ENCODE assay signal across 25 mouse cellular contexts in the genomic region with DNA sequence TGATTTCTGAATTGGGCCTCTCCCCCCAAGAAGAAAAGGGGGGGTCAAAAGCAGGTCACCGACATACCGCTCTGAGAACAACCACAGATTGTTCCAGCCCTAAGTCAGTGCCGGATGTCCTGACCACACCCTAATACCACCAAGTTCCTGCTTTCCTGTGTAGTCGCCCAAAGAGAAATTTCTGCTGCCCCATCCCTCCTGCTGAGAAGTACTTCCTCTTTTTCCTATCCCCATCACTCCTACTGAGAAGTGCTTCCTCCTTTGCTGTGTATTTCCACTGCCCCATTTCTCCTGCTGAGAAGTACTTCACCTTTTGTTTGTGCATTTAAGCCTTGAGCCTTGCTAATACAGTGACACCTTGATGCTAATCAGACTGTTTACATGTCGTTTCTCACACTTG.
DNase-seq lines count a peak whose midpoint lies in the region; ATAC-seq and TF ChIP-seq lines count a peak whose summit lies in the region.
"Had no signal": no experiment of that assay in that cellular context is flagged by ENCODE, and none has a peak within 500 bp of the region (broad histone marks: within the 10 kb centered on the region; RNA-seq: fewer than 3 reads in every experiment).

No protein-coding gene starts in this region.

- H3K27ac ChIP-seq in left cerebral cortex, adult 2 months, result no peak overlapping the region
- H3K27ac ChIP-seq: embryonic facial prominence, embryonic 10.5 days; embryonic facial prominence, embryonic 12.5 days; forebrain, embryonic 10.5 days; forebrain, embryonic 12.5 days had no signal

- no peak for TF ChIP-seq CTCF in left cerebral cortex, adult 2 months (IDR thresholded peaks at IDR 0.05)

- no peak overlapping the region for H3K4me3 ChIP-seq in left cerebral cortex, adult 2 months
- H3K4me3 ChIP-seq: embryonic facial prominence, embryonic 10.5 days; embryonic facial prominence, embryonic 12.5 days; erythroblast, embryonic 14.5 days; forebrain, embryonic 10.5 days; forebrain, embryonic 12.5 days had no signal

- intact Hi-C loops in left cerebral cortex, adult 2 months (cut with DNase I), result no loop called here

- no peak for ATAC-seq in erythroblast, adult 5-6 weeks (replicated peaks; ENCODE audit: low FRiP score, poor library complexity, severe bottlenecking)
- ATAC-seq: activated CD4-positive, CD25-positive, alpha-beta regulatory T cell, adult 4 months; CD4-positive, CD25-positive, alpha-beta regulatory T cell, adult 4 months; forebrain, embryonic 14.5 days; forebrain, embryonic 16.5 days; Patski had no signal

- DNase-seq in 416B (ENCODE audit: low read depth) (peak; percentile 4), ES-CJ7 (ENCODE audit: low read depth, low spot score) (peak; percentile 71), R1 (ENCODE audit: low read depth, low spot score) (peak; percentile 93)
- DNase-seq in left cerebral cortex, adult 2 months (ENCODE audit: extremely low spot score in 1 of 2, low spot score in 2 of 2), result no peak
- no peak for DNase-seq in lung, adult 18-20 months
- DNase-seq: adrenal gland, adult 8-10 months; adrenal gland, postnatal 14 days; adrenal gland, postnatal 36 days; B cell, adult 2 months; cerebellum, adult 11-12 months; cerebellum, adult 2 months; cerebellum, adult 9-10 months; cerebellum, postnatal 10 days; cerebellum, postnatal 25 days had no signal

Comparison
In these comparisons a context has a peak if more than half of its experiments do, and no peak if none do; other contexts are left out.
1. DNase-seq: peak in 416B (single experiment), ES-CJ7 (single experiment) and R1 (single experiment); none in left cerebral cortex, adult 2 months (0 of 2) and lung, adult 18-20 months (0 of 2).